Mouse (Mus musculus): ENCODE measurements around the gene Tardbp.

DNA sequence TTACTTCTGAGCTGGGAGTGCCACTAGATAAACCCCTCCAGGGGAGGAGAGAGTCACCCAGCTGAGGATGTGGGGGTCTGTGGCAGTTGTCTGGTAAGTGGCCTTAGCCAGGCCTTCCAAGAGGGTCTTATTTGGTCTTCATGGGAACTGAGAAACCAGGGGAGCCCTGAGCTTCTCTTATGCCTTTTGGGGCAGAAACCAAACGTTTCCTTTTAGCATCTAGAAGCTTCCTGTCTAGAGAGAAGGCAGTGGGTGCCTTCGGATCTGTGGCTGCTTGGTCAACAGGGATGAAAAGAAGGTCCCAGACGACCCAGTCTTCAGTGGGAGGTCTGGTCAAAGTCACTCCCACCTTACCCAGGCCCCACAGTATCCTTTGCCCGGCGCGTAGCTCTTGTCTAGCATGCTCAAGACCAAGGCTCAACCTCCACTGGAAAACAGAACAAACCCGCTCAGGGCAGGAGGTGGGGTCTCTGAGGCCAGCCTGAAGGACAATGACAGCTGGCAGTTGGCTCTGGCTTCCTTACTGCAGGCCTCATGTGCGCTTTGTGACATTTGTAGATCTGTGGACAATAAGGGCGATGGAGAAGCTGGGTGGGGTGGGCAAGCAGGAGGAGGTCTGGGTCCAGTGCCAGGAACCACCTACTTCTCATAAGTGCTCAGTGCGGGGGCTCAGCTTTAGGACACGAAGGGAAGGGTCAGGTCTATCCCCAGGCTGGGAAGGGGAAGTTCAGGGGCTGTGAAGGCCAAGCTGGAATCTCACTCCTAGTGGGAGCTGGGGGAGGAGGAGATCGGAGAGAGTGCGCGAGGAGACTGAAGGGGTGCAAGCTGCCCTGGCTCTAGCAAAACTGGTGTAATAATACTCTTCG lies 16.7 kb upstream of the Tardbp start, which contains the start of gene Gm572:
- TF ChIP-seq CTCF (IDR thresholded peaks at IDR 0.05; ENCODE audit: low read depth, low read length), result no peak
- TF ChIP-seq POLR2A (IDR thresholded peaks at IDR 0.05; ENCODE audit: insufficient read depth, low read length), result no peak
